Mouse (Mus musculus): ENCODE measurements around the gene Cdc42.

GRCm38 (mm10) chr4:137278144-137279040, 79.1 kb downstream of the Cdc42 start:
- TF ChIP-seq POLR2A (IDR thresholded peaks at IDR 0.05; ENCODE audit: insufficient read length, low read depth), result no peak
- TF ChIP-seq MYOD1 (IDR thresholded peaks at IDR 0.05; ENCODE audit: control insufficient read depth in 1 of 3, insufficient read length in 2 of 3, low read depth in 2 of 3), result no peak
- no peak for TF ChIP-seq POLR2AphosphoS2 (IDR thresholded peaks at IDR 0.05; ENCODE audit: insufficient read length, low read depth)
- no peak for TF ChIP-seq USF1 (IDR thresholded peaks at IDR 0.05; ENCODE audit: low read depth)
- TF ChIP-seq CEBPB (IDR thresholded peaks at IDR 0.05; ENCODE audit: insufficient read depth, poor library complexity, severe bottlenecking), result no peak
- no peak for TF ChIP-seq SRF (IDR thresholded peaks at IDR 0.05; ENCODE audit: control insufficient read depth, insufficient read length, low read depth)
- TF ChIP-seq TCF12 (IDR thresholded peaks at IDR 0.05; ENCODE audit: insufficient read depth, poor library complexity, severe bottlenecking), result no peak
- no peak for TF ChIP-seq TCF3 (IDR thresholded peaks at IDR 0.05; ENCODE audit: insufficient read length, low read depth)
